Mouse (Mus musculus) stomach, embryonic 16.5 days (tissue): ENCODE results near the gene Cbr4. TPM values are rescaled to one million over a fixed set of nuclear protein-coding genes. Genes with fewer than 3 reads are reported as not detected.

Source experiments
- ATAC-seq: fragments of 200-750 bp; cut with Nextera tagmentation; 2 replicates; pipeline ENCODE4 v1.8.0; 2017; ENCODE audit warnings: moderate number of reproducible peaks, moderate TSS enrichment; ENCODE audit not compliant: insufficient read depth, low FRiP score
- H3K27ac ChIP-seq: fragments of 300-500 bp; sonication (generic); 2 replicates; pipeline ENCODE4 v1.5.1; 2014; ENCODE audit warnings: low read length
- H3K27me3 ChIP-seq: fragments of 300-500 bp; sonication (generic); 2 replicates; pipeline ENCODE4 v1.6.1; 2014; ENCODE audit warnings: low read length, control low read depth, mixed read lengths; ENCODE audit not compliant: control insufficient read depth, insufficient read depth
- H3K36me3 ChIP-seq: fragments of 300-500 bp; sonication (generic); 2 replicates; pipeline ENCODE4 v1.6.1; 2014; ENCODE audit warnings: low read length; ENCODE audit not compliant: control insufficient read depth, insufficient read depth
- H3K4me1 ChIP-seq: fragments of 300-500 bp; sonication (generic); 2 replicates; pipeline ENCODE4 v1.6.1; 2014; ENCODE audit warnings: low read length, control low read depth, mixed read lengths; ENCODE audit not compliant: control insufficient read depth, insufficient read depth
- H3K4me2 ChIP-seq: fragments of 300-500 bp; sonication (generic); 2 replicates; pipeline ENCODE4 v1.6.1; 2014; ENCODE audit warnings: low read depth, low read length, mixed read lengths
- H3K4me3 ChIP-seq: fragments of 300-500 bp; sonication (generic); replicated peaks from 2 replicates; pipeline ENCODE4 v1.5.1; 2014; ENCODE audit warnings: mild to moderate bottlenecking, low read length
- H3K9ac ChIP-seq: fragments of 300-500 bp; sonication (generic); 2 replicates; pipeline ENCODE4 v1.6.1; 2014; ENCODE audit warnings: low read length
- H3K9me3 ChIP-seq: fragments of 300-500 bp; sonication (generic); replicated peaks from 2 replicates; pipeline ENCODE4 v1.6.1; 2016; ENCODE audit warnings: low read length, control low read depth; ENCODE audit not compliant: control insufficient read depth
- WGBS: fragments of 180-500 bp; shearing (Covaris S2); extraction: QIAGEN DNeasy Blood & Tissue Kit; methylation state at CpG from one replicate; pipeline ENCODE4 v1.1.7; 2014; 5-methylcytosine and 5-hydroxymethylcytosine counted together
- polyA plus RNA-seq: library from polyadenylated mRNA; unstranded; fragments of >200 nt; fragmentation: Nextera tagmentation; extraction: Ambion mirVana; gene quantifications from 2 replicates; pipeline ENCODE4 v1.2.1, GENCODE M21; 2015

The Cbr4 gene
- polyA plus RNA-seq, 1 experiment from 2014 or later: 30.8 TPM

DNA sequence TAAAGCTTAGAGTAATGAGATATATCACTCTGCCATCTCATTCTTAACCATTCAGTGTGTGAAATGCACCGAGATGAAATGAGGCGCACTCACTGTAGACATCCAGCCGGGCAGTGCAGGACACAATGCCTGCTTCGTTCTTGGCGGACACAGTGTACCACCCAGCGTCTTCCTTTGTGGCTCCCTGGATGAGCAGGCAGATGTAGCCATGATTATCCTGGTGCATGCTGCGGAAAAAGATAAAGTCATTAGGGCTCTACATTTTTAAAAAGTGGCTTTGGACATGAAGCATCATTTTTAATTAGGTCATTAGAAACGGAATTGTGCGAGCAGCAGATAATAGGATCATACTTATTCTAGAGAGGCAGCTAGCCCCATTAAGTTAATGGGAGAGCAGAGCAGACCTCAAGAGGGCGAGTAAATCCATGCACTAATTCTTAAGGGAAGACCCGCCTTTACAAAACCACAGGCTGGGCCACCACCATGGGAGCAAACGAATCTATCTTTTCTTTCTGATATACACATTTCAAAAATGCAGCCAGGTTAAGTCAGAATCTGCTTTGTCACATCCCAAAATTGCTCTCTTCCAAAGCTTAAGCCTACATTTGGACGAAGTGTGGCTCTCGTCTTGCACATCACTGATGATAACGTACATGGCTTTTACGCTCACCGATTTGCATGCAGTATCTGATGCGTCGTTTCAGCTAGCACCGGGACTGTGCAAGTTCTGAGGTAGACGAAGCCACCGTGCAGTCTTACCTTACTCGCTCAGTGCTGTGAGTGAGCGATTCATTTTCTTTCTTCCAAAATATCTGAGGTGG is 27.8 kb downstream of the Cbr4 start:
- H3K27ac ChIP-seq: no peak overlapping the region
- WGBS: 90% methylated on average over 24 of the region's 24 CpGs
- no peak overlapping the region for H3K4me2 ChIP-seq
- no peak overlapping the region for H3K9ac ChIP-seq
- H3K36me3 ChIP-seq: peaks cover 16% of the 10 kb centered on the region
- no peak overlapping the region for H3K4me3 ChIP-seq
- H3K27me3 ChIP-seq: no peaks in the 10 kb centered on the region
- H3K4me1 ChIP-seq: no peaks in the 10 kb centered on the region
- ATAC-seq: no peak
- H3K9me3 ChIP-seq: no peaks in the 10 kb centered on the region

DNA sequence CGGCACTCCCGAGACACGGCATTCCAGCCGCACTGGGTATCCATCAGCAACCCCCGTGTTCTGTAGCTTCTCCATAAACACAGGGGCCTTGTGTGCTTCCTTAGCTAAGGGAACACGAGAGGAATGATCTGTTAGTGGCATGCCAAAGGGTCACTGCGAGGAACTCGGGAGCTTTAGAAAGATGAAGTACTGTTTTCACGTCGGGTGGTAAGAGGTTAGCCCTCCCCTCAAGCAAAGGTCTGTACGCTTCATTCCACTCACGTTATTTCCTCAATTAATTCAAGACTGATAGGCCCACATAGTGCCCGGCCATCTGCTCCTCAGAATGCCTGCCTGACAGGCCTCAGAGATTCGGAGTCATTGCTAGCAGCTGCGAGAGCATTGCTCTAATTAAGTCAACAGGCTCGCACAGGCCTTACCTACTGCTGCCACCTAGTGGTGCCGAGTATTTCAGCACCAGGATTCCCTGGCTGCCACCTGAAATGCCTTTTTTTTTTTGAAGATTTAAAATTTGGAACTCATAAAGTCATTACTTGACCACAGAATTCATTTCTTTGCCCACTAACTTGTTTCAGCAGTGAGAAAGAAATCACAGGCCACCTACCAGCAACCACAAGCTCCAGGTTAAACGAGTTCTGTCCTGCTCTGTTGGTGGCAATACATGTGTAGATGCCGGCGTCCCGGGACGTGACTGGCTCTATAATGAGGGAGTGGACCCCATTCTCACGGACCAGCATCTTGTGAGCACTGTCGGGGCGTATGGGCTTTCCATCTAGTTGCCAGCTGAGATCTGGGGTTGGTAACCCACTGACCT is 28.6 kb downstream of the Cbr4 start:
- peaks cover 10% of the 10 kb centered on the region for H3K36me3 ChIP-seq
- no peak overlapping the region for H3K27ac ChIP-seq
- H3K4me1 ChIP-seq: no peaks in the 10 kb centered on the region
- no peak overlapping the region for H3K9ac ChIP-seq
- no peaks in the 10 kb centered on the region for H3K27me3 ChIP-seq
- ATAC-seq: peak; percentile 66; the same call in 1 of the 2 replicates
- 50% methylated on average over 25 of the region's 25 CpGs for WGBS
- no peak overlapping the region for H3K4me3 ChIP-seq
- H3K9me3 ChIP-seq: no peaks in the 10 kb centered on the region
- no peak overlapping the region for H3K4me2 ChIP-seq

DNA sequence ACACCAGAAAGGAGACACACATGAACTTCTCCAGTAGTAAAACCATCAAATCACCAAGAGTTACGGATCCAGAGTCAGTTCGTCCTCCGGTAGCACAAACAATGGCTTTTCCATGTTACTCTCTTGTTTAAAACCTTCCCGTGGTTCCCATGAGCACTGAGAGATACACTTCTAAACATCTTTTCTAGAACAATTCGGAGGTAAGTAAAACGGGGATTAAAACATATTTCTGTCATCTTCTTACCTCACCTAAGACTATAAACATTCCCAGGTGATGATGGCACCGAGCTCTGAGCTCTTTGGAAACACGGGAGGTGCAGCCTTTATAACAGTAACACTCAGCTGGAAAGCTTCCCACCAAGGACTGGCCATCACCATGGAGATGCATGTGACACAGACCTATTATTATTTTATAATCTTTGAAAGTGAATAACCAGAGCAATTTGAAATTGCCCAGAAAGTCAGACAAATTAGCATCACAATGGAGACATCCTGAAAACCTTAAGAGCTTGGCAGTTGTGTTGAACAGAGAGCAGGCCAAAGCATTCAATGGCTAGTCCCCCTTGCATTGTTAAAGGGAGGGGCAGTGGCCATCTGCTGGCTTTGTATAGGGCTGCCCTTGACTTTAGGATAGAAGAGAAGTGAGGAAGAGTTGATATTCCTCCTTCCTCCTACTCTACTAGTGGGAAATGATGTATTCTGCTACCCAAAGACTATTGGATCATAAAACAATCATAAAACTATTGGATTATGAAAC is 29.4 kb downstream of the Cbr4 start:
- Histone ChIP-seq H3K4me3 (no peak overlapping the region), H3K27me3 (no peaks in the 10 kb centered on the region), H3K4me1 (no peaks in the 10 kb centered on the region), H3K9ac (no peak overlapping the region), H3K36me3 (peaks cover 10% of the 10 kb centered on the region), H3K4me2 (no peak overlapping the region), H3K27ac (no peak overlapping the region), H3K9me3 (no peaks in the 10 kb centered on the region)
- no peak for ATAC-seq
- 78% methylated on average over 8 of the region's 8 CpGs for WGBS

DNA sequence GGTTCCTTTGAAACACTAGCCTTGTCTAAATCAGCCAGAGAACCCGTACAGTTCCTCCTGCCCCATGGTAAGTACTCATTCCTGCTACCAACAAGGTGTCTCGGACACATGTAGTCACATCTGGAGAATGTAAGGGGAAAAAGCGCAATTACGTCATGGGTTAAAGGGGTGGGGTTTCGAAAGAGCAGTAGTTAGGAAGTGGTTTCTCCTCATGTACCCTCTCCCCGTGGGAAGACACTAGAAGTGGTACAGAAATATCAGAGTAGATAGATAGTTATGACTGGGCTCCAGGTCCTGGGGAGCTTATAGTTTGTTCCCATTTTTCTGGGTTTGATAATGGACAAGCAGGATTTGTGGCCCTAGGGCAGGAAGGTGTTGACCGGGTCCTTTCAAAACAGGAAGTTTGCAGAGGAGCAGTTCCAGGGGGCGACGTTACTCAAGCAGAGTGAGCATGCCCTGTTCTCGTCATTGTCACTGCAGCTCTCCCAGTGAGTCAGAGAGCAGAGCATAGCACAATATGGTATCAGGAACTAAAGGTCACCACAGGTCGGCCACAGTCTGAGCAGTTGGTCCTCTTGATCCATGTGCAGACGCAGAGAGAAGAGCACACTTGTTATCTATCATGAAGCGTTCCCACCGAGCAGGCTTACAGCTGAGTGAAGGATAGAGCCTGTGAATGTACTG is 30.1 kb downstream of the Cbr4 start:
- WGBS: 71% methylated on average over 14 of the region's 14 CpGs
- Histone ChIP-seq H3K9me3 (no peaks in the 10 kb centered on the region), H3K36me3 (peaks cover 10% of the 10 kb centered on the region), H3K27ac (no peak overlapping the region), H3K9ac (no peak overlapping the region), H3K27me3 (no peaks in the 10 kb centered on the region), H3K4me3 (no peak overlapping the region), H3K4me1 (no peaks in the 10 kb centered on the region), H3K4me2 (no peak overlapping the region)
- peak; percentile 42; the same call in 1 of the 2 replicates for ATAC-seq

DNA sequence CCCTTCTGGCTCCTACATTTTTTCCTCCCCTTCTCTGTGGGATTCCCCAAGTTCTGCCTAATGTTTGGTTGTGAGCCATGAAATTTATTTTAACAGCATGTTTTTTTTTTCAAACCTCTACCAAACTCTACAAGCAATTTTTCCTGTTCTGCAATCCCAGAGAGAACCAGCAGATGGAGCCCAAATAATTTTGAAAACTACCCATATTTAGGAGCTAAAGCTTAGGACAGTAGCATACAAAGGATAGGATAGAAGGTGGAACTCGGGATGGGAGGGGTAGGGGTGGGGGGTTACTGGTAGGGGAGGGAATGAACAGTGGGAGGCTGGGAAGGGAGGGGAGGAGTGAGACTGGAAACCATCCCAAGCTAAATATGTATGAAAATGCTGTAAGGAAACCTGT is 34.6 kb downstream of the Cbr4 start:
- Histone ChIP-seq H3K9ac (no peak overlapping the region), H3K4me3 (no peak overlapping the region), H3K36me3 (0 out of 2 replicates have a peak, but pooled peaks cover 7% of the 10 kb centered on the region), H3K4me2 (no peak overlapping the region), H3K4me1 (no peaks in the 10 kb centered on the region), H3K27ac (no peak overlapping the region), H3K27me3 (no peaks in the 10 kb centered on the region), H3K9me3 (no peaks in the 10 kb centered on the region)
- WGBS: 0% methylated on average over 1 of the region's 1 CpGs
- ATAC-seq: no peak

DNA sequence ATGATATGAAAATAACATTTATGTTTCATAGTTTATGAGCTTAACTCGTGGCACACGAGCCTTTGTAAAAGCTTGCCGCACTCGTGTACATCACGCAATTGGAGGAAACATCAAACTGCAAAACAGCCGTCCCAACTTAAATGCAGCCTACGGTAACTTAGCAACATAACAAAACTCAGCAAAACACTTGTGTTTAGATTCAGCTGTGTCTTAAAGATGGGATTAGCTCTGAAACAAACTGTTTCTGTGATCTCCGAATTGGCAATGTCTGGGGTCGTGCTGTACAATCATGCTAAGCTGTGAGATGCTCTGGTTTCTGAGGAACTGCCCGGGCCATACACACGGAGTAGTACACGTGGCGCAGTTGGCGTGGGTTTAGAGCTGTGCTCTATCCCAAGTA is 39.5 kb downstream of the Cbr4 start:
- H3K27me3 ChIP-seq: no peaks in the 10 kb centered on the region
- 0 out of 2 replicates have a peak, but pooled peaks have one; percentile 45 for ATAC-seq
- H3K4me1 ChIP-seq: peaks cover 4% of the 10 kb centered on the region
- 64% methylated on average over 14 of the region's 14 CpGs for WGBS
- H3K27ac ChIP-seq: peak overlapping the region; percentile 60; the same call in 1 of the 2 replicates
- no peaks in the 10 kb centered on the region for H3K9me3 ChIP-seq
- H3K4me2 ChIP-seq: no peak overlapping the region
- H3K4me3 ChIP-seq: no peak overlapping the region
- no peak overlapping the region for H3K9ac ChIP-seq
- H3K36me3 ChIP-seq: peaks cover 7% of the 10 kb centered on the region; the same call in 1 of the 2 replicates

DNA sequence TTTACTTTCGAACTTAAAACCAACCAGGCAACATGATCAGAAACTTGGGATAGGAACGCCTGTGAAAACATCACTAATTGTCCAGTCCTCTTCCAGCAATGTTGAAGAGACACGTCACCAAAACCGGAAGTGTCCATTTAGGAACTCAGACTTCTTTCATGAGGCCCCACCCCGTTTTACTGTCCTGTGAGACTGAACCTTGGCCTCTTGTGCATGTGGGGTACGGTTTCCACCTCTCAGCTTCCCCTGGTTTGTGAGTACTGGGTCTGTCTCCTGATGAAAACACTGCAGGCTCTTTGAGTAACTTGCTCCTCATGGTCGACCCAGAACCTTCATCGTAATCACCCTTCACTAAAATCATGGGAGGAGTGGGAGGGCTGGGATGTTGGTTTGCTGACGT is 40.7 kb downstream of the Cbr4 start:
- WGBS: 80% methylated on average over 9 of the region's 9 CpGs
- peak overlapping the region; percentile 60; the same call in 1 of the 2 replicates for H3K27ac ChIP-seq
- H3K4me2 ChIP-seq: no peak overlapping the region
- peaks cover 5% of the 10 kb centered on the region; the same call in 1 of the 2 replicates for H3K36me3 ChIP-seq
- ATAC-seq: no peak
- peaks cover 4% of the 10 kb centered on the region for H3K4me1 ChIP-seq
- H3K27me3 ChIP-seq: no peaks in the 10 kb centered on the region
- H3K9ac ChIP-seq: no peak overlapping the region
- no peaks in the 10 kb centered on the region for H3K9me3 ChIP-seq
- H3K4me3 ChIP-seq: no peak overlapping the region

DNA sequence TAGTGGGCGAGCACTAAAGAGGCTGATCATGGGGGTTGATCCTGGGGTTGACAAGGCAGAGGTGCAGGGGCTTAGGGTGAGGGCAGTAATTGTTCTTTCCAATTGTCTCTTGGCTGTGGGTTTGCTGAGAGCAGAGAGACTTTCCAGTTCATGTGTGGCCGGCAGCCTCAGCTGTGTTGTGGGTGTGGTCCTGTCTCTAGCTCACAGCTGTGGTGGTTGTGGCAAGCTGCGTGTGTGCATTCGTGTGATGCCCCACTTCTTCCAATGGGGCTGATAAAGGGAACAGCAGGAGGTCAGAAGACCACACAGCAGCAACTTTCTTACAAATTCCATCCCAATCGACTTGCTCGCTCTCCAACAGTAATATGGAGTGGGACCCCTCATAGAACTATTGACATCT is 41.1 kb downstream of the Cbr4 start:
- Histone ChIP-seq H3K4me2 (no peak overlapping the region), H3K4me3 (no peak overlapping the region), H3K27ac (peak overlapping the region; percentile 60), H3K36me3 (peaks cover 4% of the 10 kb centered on the region; the same call in 1 of the 2 replicates), H3K9ac (no peak overlapping the region), H3K4me1 (peaks cover 4% of the 10 kb centered on the region), H3K27me3 (no peaks in the 10 kb centered on the region), H3K9me3 (no peaks in the 10 kb centered on the region)
- WGBS: 66% methylated on average over 6 of the region's 6 CpGs
- ATAC-seq: peak; percentile 44; the same call in 1 of the 2 replicates
